Mouse (Mus musculus) erythroblast, embryonic 14.5 days (primary cell): ENCODE measurements around the gene Adipor2.

Experiments used
- GATA1 ChIP-seq: IDR thresholded peaks from 2 replicates; pipeline ENCODE4 v1.6.1; 2012; ENCODE audit warnings: low read length, inconsistent platforms, mixed read lengths
- TAL1 ChIP-seq: IDR thresholded peaks from 3 replicates; pipeline ENCODE4 v1.6.1; 2012; ENCODE audit warnings: low read length, inconsistent platforms, mixed read lengths

DNA sequence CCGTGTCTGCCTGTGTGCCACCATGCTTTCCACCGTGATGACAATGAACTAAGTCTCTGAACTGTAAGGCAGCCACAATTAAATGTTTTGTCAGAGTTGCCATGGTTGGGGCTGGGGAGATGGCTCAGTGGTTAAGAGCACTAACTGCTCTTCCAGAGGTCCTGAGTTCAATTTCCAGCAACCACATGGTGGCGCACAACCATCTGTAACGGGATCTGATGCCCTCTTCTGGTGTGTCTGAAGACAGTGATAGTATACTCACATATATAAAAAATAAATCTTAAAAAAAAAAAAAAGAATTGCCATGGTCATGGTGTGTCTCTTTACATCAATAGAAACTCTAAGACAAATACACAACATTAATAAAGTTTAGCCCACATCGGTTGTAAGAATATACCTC lies 42.5 kb downstream of the Adipor2 start:
- no peak for TF ChIP-seq GATA1
- no peak for TF ChIP-seq TAL1
